Comparison of ENCODE assay signal across 11 mouse cellular contexts in the genomic region with DNA sequence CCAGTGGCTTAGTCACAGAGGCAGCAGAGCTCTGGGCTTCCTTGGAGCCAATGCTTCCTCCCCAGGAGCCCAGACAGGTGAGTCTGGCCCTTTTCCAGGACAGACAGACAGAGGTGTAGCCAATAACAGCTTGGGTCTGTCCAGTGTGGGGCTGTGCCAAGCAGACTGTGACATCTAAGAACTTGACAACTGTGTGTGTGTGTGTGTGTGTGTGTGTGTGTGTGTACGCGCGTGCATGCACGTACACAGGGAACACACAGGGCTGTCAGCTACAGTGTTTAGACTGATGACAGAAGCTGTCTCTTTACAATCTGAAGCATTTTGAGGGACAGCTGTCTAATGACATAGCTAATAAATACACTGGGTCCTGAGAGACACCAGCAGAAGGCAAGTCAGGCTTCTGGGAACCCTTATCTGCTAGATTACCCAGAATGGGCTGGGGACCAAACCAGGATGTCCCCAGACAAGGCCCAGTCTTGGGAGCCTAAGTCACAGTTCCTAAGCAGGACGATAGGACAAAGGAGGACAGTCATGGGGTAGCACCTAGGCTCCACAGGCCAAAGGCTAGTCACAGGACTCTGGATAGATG. TPM values are rescaled to one million over a fixed set of nuclear protein-coding genes. Genes with fewer than 3 reads are reported as not detected.
DNase-seq lines count a peak whose midpoint lies in the region; ATAC-seq and TF ChIP-seq lines count a peak whose summit lies in the region.
"Had no signal": no experiment of that assay in that cellular context is flagged by ENCODE, and none has a peak within 500 bp of the region (broad histone marks: within the 10 kb centered on the region; RNA-seq: fewer than 3 reads in every experiment).

No protein-coding gene starts in this region.

- H3K4me2 ChIP-seq in forebrain, embryonic 12.5 days = peak overlapping the region; percentile 17; the same call in 1 of the 2 replicates
- peak overlapping the region; percentile 36; the same call in 1 of the 2 replicates for H3K4me2 ChIP-seq in liver, embryonic 11.5 days
- peak overlapping the region; percentile 31 for H3K4me2 ChIP-seq in stomach, embryonic 15.5 days

- DNase-seq in left cerebral cortex, adult 2 months (ENCODE audit: extremely low spot score in 1 of 2, low spot score in 2 of 2) = no peak
- DNase-seq in left cerebral cortex, adult 18-20 months (ENCODE audit: low spot score in 2 of 2) = no peak
- DNase-seq in liver, embryonic 11.5 days (ENCODE audit: low spot score) = no peak
- DNase-seq in spleen, adult 18-20 months = no peak
- no peak for DNase-seq in adrenal gland, adult 8-10 months
- no peak for DNase-seq in spleen, postnatal 14 days (ENCODE audit: low spot score in 2 of 2)
- DNase-seq: cerebellum, adult 2 months had no signal

- no peaks in the 10 kb centered on the region for H3K27me3 ChIP-seq in forebrain, embryonic 12.5 days
- H3K27me3 ChIP-seq in liver, embryonic 11.5 days (replicated peaks; ENCODE audit: control insufficient read depth, insufficient read depth, low read length) = no peaks in the 10 kb centered on the region
- no peaks in the 10 kb centered on the region for H3K27me3 ChIP-seq in stomach, embryonic 15.5 days (replicated peaks)

- no peaks in the 10 kb centered on the region for H3K9me3 ChIP-seq in forebrain, embryonic 12.5 days
- no peaks in the 10 kb centered on the region for H3K9me3 ChIP-seq in liver, embryonic 11.5 days (ENCODE audit: control insufficient read depth, low read length)
- no peaks in the 10 kb centered on the region for H3K9me3 ChIP-seq in stomach, embryonic 15.5 days

- H3K9ac ChIP-seq in forebrain, embryonic 12.5 days = no peak overlapping the region
- H3K9ac ChIP-seq in liver, embryonic 11.5 days (ENCODE audit: low read depth, low read length) = peak overlapping the region; percentile 57; the same call in 1 of the 2 replicates
- H3K9ac ChIP-seq in stomach, embryonic 15.5 days = no peak overlapping the region

- WGBS in forebrain, embryonic 12.5 days = 91% methylated on average over 5 of the region's 5 CpGs
- WGBS in liver, embryonic 11.5 days = 68% methylated on average over 5 of the region's 5 CpGs
- WGBS in stomach, embryonic 15.5 days = 77% methylated on average over 5 of the region's 5 CpGs

- peaks cover 35% of the 10 kb centered on the region for H3K4me1 ChIP-seq in forebrain, embryonic 12.5 days
- H3K4me1 ChIP-seq in liver, embryonic 11.5 days (replicated peaks; ENCODE audit: control insufficient read depth, insufficient read depth, low read length) = peaks cover 56% of the 10 kb centered on the region
- H3K4me1 ChIP-seq in stomach, embryonic 15.5 days = peaks cover 19% of the 10 kb centered on the region

- ATAC-seq in forebrain, embryonic 12.5 days (ENCODE audit: low FRiP score) = no peak
- peak; percentile 82 for ATAC-seq in liver, embryonic 11.5 days (replicated peaks; ENCODE audit: low FRiP score)
- ATAC-seq in stomach, embryonic 15.5 days (ENCODE audit: insufficient read depth, low FRiP score, low read depth) = peak; percentile 41; the same call in 1 of the 2 replicates

- intact Hi-C loops in left cerebral cortex, adult 2 months (cut with DNase I) = loop anchor here (5.0 kb wide), 1 partner anchor 43 kb away; a partner anchor contains a TSS

- H3K27ac ChIP-seq in left cerebral cortex, adult 2 months = peak overlapping the region; percentile 70
- peak overlapping the region; percentile 61 for H3K27ac ChIP-seq in forebrain, embryonic 12.5 days
- peak overlapping the region; percentile 89 for H3K27ac ChIP-seq in liver, embryonic 11.5 days (ENCODE audit: low read depth, low read length)
- peak overlapping the region; percentile 82 for H3K27ac ChIP-seq in stomach, embryonic 15.5 days

- TF ChIP-seq CTCF in left cerebral cortex, adult 2 months (IDR thresholded peaks at IDR 0.05) = no peak

- no peak overlapping the region for H3K4me3 ChIP-seq in left cerebral cortex, adult 2 months
- no peak overlapping the region for H3K4me3 ChIP-seq in forebrain, embryonic 12.5 days (replicated peaks)
- no peak overlapping the region for H3K4me3 ChIP-seq in liver, embryonic 11.5 days (ENCODE audit: low read depth, low read length)
- no peak overlapping the region for H3K4me3 ChIP-seq in stomach, embryonic 15.5 days (replicated peaks)

- no peaks in the 10 kb centered on the region for H3K36me3 ChIP-seq in forebrain, embryonic 12.5 days (replicated peaks)
- H3K36me3 ChIP-seq in liver, embryonic 11.5 days (ENCODE audit: control insufficient read depth, insufficient read depth, low read length) = no peaks in the 10 kb centered on the region
- H3K36me3 ChIP-seq in stomach, embryonic 15.5 days = no peaks in the 10 kb centered on the region

RNA-seq across cellular contexts. Expression of a gene that starts 42.9 kb away (rescaled TPM):
- total RNA-seq in left cerebral cortex, adult 2 months (2021) = 10 to 100 TPM; 74.9 to 77.5 TPM
- 10 to 100 TPM; 65.7 to 75.3 TPM for total RNA-seq in left cerebral cortex, adult 18-20 months (2021)
- polyA plus RNA-seq in forebrain, embryonic 12.5 days (2016; fragmentation: Nextera tagmentation; extraction: Ambion mirVana) = 1.9 and 2.3 TPM in 2 replicates
- polyA plus RNA-seq in liver, embryonic 11.5 days (2014; fragmentation: Nextera tagmentation; extraction: Ambion mirVana) = 0.21 and 0.23 TPM in 2 replicates
- polyA plus RNA-seq in stomach, embryonic 15.5 days (2015; fragmentation: Nextera tagmentation; extraction: Ambion mirVana) = 0.69 and 0.95 TPM in 2 replicates
- total RNA-seq in adrenal gland, adult 8-10 months (2022) = 100 to 1,000 TPM in 2 of 4 experiments, 10 to 100 TPM in 2; 88.3 to 136 (median 104) TPM
- total RNA-seq: ES-E14; monocyte, adult 5-6 weeks had no signal
